Mouse (Mus musculus) liver, adult 2 months (tissue): ENCODE measurements around the gene Akip1.

Experiments
- CTCF ChIP-seq: fragments of 200-500 bp; IDR thresholded peaks from 2 replicates; pipeline ENCODE4 v1.5.1; 2011; ENCODE audit warnings: low read depth, low read length, control low read depth
- POLR2A ChIP-seq: fragments of 200-500 bp; IDR thresholded peaks from 2 replicates; pipeline ENCODE4 v1.6.1; 2011; ENCODE audit warnings: low read length, control low read depth; ENCODE audit not compliant: insufficient read depth; ENCODE audit errors: extremely low read depth

DNA sequence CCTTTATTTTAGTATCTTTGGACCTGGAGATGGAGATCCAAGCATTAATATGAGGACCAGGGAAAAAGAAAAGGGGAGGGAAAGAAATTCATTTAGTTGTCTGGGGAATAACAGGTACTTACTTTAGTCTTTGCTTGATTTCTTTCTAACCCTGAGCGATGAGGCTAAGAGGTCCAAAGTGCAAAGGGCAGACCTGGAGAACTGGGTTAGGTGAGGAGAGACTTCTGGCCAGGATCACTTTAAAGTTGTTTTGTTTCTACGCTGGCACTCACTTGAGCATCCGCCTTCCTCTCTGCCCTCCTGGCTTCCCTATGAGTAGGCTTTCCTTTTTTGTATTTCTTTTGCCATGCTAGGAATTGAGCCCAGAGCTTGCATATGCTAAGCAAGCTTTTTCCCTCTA, 52.8 kb downstream of the Akip1 start:
- TF ChIP-seq POLR2A (no peak), CTCF (no peak)
